Mouse (Mus musculus) layer of hippocampus, postnatal 14 days (tissue): ENCODE measurements around the gene Ubash3a. TPM values are rescaled to one million over a fixed set of nuclear protein-coding genes. Genes with fewer than 3 reads are reported as not detected.

Source experiments
- DNase-seq, 2 experiments: peaks; one replicate each; pipeline ENCODE4 v3.0.0; 2021 to 2022; ENCODE audit warnings: low spot score in 2 of 2, mixed read lengths in 1 of 2
- long read RNA-seq, 2 experiments: library from polyadenylated mRNA; stranded (forward); transcript quantifications; one replicate each; pipeline ENCODE4 v2.0.0; 2021
- total RNA-seq, 2 experiments: library from RNA; stranded (reverse); gene quantifications; 2 replicates each; pipeline ENCODE4 v1.2.3; 2021

Ubash3a gene
- total RNA-seq, result under 1 TPM; 0.48 to 0.86 TPM
- long read RNA-seq, experiment 1, result 0 reads
- long read RNA-seq, experiment 2, full-length matches to known transcripts, result 2 of 2 reads
- long read RNA-seq, experiment 2, partial matches to known transcripts, result 0 of 2 reads
- long read RNA-seq, experiment 2, other reads (novel, unspliced or antisense), result 0 of 2 reads

- no peak for DNase-seq
Measured at GRCm38 (mm10) chr17:31207771-31208334, at the start of gene Ubash3a. TSS of gene Ubash3a (plus strand) at chr17:31207873.

- DNase-seq, result no peak
Measured at GRCm38 (mm10) chr17:31157921-31158320, 49.8 kb upstream of the Ubash3a start.

DNA sequence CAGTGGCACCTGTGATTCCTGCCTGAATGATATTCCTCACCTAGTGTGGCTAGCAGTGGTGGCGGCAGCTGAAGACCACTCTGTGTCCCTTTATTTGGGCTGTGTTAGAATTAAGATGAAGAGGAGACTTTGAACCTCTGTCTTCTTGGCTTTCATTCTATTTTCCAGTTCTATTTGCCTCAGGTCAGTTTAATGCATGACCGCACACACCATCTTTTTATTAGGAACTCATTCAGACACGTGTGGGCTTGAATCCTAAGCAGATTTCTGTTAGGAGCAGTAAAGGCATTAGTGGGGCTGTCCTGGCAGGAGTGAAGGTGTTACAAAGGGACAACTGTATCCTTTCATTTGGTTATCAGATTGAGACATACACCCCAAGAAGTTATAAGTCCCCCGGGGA lies 47.4 kb upstream of the Ubash3a start:
- DNase-seq, result no peak

DNA sequence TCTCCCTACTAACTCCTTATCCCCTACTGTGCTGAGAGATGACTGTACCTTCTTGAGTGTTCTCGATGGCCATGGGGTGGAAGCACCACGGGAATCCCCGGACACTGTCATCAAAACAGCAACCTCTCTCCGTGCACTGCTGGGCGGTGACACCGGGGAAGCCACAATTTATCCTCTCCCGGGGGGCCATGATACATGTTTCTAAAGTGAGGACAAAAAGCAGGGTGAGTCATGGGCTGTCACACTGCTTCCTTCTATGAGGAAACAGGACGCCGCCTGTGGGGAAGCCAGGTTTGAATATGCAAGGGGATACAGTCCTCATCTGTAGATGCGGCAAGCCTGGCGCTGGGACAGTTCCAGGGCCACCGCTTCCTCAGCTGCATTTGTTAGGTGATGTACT lies 45.1 kb upstream of the Ubash3a start:
- DNase-seq, result no peak

DNA sequence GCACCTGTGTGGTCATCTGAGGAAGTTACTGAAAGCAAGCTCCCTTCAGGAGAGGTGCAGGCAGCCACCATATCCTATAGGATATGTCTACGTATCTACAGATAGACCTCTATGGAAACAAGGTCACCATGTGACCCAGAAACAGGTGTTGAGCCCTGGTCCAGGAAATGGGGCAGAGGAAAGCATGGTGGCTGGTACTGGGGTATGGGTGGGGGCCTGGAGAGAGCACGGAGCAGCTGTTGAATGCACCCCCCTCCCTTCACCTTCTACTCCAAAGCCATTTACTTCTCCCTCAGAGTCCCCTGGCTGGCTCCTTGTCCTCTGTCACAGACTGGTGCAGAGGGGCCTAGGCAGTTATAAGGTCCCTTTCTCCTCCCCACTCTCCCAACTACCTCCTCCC lies 43.9 kb upstream of the Ubash3a start:
- DNase-seq, result no peak

DNA sequence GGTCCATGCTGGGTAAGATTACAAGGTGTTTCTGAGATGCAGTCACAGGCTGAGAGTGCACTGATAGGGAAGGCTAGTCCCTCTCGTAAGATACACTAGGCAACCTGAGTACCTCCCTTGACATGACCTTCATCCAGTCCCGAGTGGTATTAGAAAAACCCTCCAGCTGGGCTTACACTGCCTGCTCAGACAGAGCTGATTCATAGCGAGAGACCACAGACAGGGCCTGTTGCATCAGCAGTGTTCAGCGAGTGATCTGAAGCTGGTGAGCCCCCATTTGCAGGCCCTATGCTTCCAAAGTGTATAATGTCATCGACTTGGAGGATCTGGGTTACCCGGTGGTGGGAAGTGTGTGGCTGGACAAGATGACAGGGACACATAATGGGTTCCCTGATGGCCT lies 42.5 kb upstream of the Ubash3a start, which contains the start of gene Tff1:
TSS of gene Tff1 (minus strand) at position 151 of the 400 bp plus-strand sequence.
- DNase-seq, result no peak

DNA sequence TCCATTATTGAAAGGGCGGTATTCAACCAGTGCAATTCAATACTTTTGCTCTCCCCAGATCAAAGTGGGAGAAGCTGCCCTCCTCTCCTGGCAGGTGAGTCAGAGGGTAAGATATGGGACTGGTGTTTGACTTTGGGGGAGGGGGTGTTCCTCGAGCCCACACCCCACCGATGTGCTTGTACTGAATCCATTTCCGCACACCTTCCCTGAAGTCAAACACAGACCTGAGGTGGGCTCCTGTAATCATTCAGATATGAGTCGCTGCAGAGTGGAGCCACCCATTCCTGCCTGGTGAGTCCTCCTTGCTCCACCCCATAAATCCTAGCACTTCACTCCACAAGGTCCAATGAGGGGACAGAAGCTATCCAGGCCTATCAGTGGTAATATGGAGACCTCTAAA lies 37.9 kb upstream of the Ubash3a start:
- no peak for DNase-seq

DNA sequence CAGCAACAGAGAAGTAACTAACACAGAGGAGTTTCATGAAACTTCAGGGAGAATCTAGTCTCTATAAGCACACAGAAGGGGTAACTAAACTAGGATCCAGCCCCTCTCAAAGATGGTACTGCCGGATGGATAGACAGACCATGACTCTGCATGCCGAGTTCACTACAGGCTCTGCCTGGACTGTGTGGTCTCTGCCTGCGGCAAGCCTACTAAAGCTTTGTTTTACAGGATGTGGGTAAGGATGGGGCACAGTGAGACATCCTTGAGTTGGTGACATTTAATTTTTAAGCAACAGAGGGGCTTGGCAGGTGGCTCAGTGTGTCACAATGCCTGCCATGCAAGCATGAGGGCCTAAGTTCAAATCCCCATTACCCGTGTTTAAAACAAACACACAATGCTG lies 31.4 kb upstream of the Ubash3a start:
- DNase-seq, result no peak

GRCm38 (mm10) chr17:31181490-31181889 lies 26.2 kb upstream of the Ubash3a start:
- DNase-seq, result no peak

- peak; percentile 39 to 42 for DNase-seq
Measured at GRCm38 (mm10) chr17:31183180-31183974, 24.3 kb upstream of the Ubash3a start.

- DNase-seq, result no peak
Measured at GRCm38 (mm10) chr17:31184269-31184990, 23.2 kb upstream of the Ubash3a start.

DNA sequence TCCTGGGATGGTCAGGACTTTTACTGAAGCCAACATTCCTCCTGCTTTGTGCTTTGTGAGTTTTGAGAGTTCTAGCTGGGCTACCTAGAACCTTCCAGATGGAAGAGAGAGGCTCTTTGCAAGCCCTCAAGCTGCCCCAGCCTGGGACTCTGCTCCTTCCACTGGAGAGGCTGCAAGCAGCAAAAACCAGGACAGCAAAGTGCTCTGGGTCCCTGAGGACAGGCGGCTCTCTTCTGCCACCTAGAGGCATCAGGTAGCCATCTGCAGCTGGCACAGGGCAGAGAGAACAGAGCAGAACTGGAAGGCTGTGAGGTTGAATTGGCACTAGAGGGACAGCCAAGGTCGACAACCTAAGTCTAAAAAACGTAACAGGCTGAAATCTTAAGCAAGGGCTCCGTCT lies 20.3 kb upstream of the Ubash3a start:
- peak; percentile 70 to 76 for DNase-seq

GRCm38 (mm10) chr17:31191825-31192224 lies 15.8 kb upstream of the Ubash3a start:
- no peak for DNase-seq

GRCm38 (mm10) chr17:31192663-31193062 lies 15.0 kb upstream of the Ubash3a start:
- DNase-seq, result no peak

GRCm38 (mm10) chr17:31193360-31193759 lies 14.3 kb upstream of the Ubash3a start:
- no peak for DNase-seq

DNA sequence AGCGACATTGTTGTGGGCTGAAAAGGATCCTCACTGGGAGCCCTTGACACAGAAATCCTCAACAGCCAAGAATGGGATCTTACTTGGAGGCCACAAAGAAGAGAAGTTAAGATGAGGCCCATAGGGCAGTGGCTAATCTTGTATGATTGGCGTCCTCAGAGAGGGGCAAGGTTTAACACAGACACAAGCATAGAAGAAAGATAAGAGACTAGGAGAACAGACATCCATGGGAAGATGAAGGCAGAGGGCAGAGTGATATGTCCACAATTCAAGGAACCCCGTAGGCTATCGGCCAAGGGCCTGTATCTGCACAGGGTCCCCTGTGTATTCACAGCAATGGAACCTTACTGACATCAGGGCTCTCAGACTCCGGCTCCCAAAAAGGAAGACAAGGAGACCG lies 12.5 kb upstream of the Ubash3a start:
- no peak for DNase-seq

GRCm38 (mm10) chr17:31196283-31196682 lies 11.4 kb upstream of the Ubash3a start:
- no peak for DNase-seq

- DNase-seq, result no peak
Measured at GRCm38 (mm10) chr17:31198877-31199276, 8.8 kb upstream of the Ubash3a start, which contains the start of gene Tmprss3. TSS of gene Tmprss3 (minus strand) at chr17:31198977.

DNA sequence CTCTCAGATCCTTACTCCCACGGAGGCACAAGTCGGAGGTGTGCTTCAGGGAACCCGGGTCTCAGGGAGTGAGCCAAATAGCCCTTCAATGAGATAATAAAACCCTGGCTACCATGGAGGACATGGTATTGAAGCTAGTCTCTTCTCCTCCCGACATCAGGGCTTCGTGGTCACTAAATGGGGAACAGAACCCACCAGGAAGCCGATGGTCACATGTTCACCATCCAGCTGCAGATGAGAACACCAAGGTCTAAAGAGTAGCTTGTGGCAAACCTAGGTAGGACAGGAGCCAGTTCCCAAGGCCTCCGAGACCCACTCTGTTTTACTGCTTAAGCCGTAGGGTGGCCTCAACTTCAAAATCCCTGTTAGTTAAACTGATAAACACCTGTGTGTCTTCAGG lies 981 bp downstream of the Ubash3a start:
- DNase-seq, result no peak

GRCm38 (mm10) chr17:31209376-31209930 lies 1.8 kb downstream of the Ubash3a start:
- DNase-seq, result no peak

DNA sequence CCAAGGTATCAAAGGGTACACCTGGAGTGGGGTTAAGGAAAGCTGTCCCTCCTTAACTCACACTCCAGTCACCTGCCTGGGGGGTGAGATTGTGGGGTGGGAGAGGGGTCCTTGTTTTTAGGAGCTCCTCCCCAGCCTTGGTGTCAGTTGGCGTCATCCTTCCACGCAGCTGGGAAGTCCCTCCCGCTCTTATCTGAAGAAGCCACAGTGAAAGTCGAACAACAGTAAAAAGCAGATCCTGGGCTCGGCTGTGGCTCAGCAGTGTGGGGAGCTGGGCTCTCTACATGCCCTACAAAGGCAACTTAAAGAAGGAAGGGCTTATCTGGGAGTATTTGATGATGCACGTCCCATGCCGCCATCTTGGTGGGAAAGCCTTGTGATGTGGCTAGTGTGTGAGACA lies 2.6 kb downstream of the Ubash3a start:
- DNase-seq, result no peak
